Mouse (Mus musculus): Measurements from ENCODE around the gene Tbc1d32. TPM values are rescaled to one million over a fixed set of nuclear protein-coding genes. Genes with fewer than 3 reads are reported as not detected.

The Tbc1d32 gene
- 4.4 and 5.2 TPM in 2 replicates for polyA plus RNA-seq (2012; rRNA removed)

DNA sequence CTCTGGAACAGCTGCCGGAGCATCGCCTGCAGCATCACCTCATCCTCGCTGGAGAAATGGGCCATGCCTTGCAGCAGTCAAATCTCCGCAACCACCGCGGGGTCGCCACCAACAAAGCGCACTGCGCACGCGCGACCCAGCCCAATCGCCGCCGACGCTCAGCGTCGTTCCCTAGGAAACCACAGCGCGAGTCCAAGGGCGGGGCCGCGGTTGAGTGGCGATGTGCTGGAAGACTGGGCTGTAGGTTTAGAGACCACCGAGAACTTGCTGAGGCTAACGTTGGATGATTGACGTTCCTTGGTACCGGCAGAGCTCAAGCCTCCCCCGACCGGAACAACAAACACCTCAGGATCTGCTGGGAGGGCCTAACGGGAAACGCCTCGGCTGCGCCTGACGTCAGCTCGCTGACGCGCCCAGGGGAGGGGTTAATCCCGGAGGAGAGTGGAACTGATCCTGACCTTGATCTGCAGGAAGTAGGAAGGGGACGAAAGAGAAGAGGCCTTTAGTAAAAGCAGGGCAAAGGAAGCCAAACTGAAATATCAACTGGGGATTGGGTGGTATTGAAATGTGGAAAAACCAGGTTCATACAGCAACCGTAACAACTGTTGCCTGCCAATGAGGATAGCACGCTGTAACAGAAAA is at the start of gene Tbc1d32:
Gene Tbc1d32, minus strand, starts transcription at position 122 of the 642 bp plus-strand sequence.
- DNase-seq (ENCODE audit: extremely low spot score in 1 of 2, low spot score in 1 of 2): peak; percentile 83 to 95

DNA sequence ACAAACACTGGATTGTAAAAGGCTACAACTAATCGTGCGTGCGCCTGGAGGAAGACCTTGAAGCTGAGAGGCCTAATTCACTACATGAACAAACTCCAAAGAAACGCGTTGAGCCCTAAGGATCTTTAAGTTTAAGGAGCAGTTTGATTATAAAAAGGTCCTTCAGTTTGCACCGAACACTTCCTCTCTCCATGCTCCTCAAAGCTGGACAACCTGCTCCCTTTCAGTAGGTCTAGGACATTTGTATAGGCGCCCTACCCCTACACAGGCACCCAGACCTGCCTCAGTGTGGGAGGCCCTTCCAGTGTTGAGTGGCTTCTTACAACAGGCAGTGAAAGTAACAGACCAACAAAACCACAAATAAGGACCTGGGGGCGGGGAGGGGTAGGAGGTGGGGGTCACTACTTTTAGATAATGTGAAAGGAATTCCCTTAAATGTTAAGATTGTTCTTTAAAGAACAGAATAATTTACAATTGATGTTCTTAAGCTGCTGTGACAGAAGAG is 666 bp downstream of the Tbc1d32 start:
- DNase-seq (ENCODE audit: extremely low spot score in 1 of 2, low spot score in 1 of 2): peak in 1 of 2 experiments; percentile 13

DNA sequence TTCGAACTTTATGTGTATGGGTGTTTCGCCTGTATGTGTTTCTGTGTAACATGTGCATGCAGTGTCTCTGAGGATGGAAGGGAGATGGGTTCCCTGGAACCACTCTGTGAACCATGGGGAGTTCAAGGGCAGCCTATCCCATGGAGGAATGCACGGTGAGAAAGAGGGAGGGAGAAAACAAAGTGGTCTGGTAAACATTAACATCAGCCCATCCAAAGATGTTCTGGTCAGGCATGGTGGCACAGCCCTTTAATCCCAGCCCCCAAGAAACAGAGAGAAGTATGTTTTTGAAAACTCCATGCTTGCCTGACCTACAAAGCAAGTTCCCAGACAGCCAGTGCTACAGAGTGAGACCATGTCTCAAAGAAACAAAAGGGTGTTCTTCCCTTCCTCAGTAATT is 12.7 kb downstream of the Tbc1d32 start:
- no peak for DNase-seq (ENCODE audit: extremely low spot score in 1 of 2, low spot score in 1 of 2)

DNA sequence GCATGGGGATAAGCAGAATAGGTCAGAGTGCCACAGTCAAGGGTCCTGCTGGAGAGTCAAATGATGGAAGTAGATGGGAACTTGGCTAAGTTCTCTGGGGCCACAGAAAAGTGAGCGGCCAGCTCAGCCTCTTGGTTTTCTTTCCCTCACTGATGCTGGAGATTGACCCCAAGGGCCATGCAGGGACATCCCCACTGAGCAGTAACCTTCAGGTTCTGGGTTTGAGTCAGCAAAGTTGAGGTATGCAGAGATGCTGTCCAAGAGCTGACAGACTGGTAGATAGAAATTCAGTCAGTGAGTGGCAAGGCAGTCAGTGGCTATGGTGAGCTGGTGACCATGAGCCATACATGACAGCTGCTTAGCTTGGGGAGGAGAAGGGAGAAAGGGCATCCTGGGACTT is 18.1 kb downstream of the Tbc1d32 start:
- DNase-seq (ENCODE audit: extremely low spot score in 1 of 2, low spot score in 1 of 2): no peak

DNA sequence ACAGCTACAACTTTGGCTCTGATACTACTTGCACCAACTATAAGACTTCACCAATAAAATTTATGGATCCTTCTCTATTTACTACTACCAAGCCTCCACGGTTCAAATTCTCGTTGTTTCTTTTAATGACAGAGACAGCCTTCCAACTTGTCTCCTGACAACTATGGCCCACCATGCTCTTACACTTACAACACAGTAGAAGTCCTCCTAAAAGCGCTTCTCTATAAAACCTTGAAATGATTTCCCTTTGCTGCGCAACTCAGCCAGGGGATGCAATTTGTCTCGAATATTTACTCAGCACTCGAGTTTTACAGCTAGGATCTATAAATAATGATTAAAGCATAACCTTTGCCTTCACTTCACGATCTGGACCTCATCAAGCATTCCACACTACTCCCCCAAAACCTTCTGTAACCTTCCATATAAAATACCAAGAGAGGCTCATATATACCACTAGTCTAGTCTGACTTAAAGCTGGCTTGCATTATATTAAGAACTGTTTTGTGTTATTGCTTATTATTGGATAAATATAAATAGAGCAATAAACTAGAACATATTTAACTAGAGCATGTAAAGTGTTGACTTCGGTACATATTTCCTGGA is 21.6 kb downstream of the Tbc1d32 start:
- no peak for DNase-seq (ENCODE audit: extremely low spot score in 1 of 2, low spot score in 1 of 2)

DNA sequence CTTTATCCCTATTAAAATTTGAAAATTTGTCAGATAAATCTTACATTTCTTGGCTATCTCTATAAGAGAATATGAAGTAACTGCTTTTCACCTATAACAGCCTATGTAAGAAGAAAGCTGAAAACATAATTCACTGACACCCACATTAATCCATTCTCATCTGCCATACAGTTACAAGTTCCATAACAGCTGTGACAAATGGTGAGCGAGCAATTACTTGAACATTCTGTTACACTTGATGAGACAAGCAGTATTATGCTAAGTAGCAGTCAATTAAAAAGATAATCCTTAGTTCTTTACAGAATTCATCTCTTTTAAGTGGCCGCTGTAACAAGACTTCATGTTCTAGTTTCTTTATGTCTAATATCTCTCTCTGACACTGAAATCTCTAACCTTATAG is 24.1 kb downstream of the Tbc1d32 start:
- DNase-seq (ENCODE audit: extremely low spot score in 1 of 2, low spot score in 1 of 2): no peak

DNA sequence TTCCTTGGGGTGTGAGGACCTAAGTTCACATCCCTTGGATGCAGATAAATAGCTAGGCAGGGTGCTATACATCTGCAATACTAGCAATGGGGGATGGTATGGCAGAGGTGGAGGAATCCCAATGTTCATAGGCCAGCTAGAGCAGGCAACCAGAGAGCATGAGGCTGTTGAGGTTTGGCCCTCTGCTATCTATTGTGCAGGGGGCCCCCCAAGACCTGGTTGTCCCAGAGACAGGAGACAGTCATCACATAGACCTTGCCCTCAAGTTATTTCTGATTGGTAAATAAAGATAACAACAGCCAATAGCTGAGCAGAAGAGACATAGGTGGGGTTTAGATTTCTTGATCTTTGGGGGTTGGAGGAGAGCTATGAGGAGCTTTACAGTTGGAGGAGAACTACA is 28.6 kb downstream of the Tbc1d32 start:
- no peak for DNase-seq (ENCODE audit: extremely low spot score in 1 of 2, low spot score in 1 of 2)

DNA sequence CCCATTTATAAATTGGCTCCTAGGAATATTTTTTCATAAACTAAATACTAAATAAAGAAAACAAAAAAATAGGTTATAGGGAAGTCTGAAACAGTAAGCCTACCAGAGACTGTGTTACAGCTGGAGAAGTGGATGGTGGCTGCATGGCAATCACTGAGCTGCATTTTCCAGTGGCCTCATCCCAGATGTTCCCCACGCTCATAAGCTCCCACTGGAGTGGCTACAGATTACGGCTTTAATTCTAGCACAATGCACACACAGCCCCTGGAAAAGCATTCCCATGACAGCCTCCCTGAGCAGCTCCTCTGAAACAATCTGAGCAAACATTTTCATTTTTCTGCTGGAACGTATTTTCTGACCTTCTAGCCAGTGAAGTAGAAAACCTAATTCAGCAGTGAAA is 29.8 kb downstream of the Tbc1d32 start:
- no peak for DNase-seq (ENCODE audit: extremely low spot score in 1 of 2, low spot score in 1 of 2)

DNA sequence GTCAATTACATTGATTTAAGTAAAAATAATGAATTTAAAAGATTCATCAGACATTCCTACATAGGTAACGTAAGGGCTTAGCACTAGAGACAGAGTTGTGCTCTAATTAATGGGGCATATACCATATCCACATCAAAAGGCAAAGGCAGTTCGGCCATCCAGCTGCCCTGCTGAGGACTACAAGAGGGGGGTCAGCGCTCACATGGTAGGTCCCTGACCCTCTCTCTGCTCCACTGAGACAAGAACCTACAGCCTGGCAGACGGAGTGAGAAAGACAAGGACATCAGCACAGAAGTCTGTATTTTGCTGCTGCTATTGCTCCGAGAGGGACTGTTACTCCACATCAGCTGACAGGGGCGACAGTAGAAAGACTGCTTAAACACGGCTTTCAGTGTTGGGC is 34.2 kb downstream of the Tbc1d32 start:
- DNase-seq (ENCODE audit: extremely low spot score in 1 of 2, low spot score in 1 of 2): no peak

DNA sequence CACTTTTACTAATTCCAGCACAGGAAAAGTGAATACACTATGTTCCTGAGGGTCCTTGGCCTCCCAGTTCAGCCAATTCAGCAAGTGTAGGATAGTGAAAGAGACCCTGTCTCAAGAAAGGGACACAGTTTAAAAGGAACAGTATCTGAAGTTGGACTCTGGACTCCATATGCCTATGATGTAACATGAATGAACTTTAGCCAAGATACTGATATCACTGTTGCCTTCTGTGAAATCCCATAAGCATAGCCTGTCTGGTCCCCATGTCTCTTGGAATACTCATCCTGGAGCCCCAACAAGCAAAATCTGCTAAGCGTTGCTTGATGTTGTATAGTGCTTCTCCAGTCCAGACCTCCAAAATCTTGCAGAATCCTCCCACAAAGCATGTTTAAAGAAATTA is 46.8 kb downstream of the Tbc1d32 start:
- DNase-seq (ENCODE audit: extremely low spot score in 1 of 2, low spot score in 1 of 2): no peak

DNA sequence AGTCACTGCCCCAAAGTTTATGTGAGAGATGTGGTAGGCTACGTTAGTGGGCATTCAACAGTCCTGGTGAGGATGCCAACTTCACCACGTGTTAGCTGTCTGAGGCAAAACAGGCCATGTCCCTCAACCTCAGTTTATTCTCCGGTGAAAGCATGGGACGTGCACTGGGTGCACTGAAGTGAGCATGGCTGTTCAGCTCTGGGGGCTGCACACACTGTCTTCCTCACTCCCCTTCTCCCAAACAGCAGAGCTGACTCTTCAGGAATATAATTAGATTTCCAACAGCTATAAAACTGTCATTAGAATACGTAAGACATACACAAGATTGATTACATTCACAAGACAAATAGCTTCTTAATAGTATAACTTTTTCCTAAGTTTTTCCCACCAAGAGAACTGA is 55.3 kb downstream of the Tbc1d32 start:
- DNase-seq (ENCODE audit: extremely low spot score in 1 of 2, low spot score in 1 of 2): no peak

DNA sequence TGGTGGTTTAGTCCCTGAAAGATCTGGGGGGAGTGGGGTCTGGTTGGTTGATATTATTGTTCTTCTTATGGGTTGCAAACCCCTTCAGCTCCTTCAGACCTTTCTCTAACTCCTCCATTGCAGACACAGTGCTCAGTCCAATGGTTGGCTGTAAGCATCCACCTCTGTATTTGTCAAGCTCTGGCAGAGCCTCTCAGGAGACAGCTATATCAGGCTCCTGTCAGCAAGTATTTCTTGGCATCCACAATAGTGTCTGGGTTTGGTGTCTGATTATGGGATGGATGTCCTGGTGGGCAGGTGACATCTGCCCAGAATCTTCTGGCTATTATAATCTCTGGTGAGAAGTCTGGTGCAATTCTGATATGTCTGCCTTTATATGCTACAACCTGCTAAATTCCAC is 60.8 kb downstream of the Tbc1d32 start:
- DNase-seq (ENCODE audit: extremely low spot score in 1 of 2, low spot score in 1 of 2): peak; percentile 20 to 21

DNA sequence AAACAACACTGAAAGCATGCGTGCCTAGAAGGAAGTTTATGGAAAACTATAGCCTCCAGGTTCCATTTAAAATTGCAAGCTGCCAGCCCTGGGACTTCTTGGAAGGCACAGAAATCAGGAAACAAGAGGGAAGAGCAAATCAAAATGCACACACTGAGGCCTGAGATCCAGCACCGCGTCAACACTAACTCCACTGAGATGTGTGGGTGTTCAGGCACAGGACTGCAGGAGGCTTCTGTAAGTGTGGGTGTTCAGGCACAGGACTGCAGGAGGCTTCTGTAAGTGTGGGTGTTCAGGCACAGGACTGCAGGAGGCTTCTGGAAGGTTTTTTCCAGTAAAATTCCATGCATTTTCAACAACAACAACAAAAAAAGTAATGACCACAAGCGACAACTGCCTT is 62.7 kb downstream of the Tbc1d32 start:
- DNase-seq (ENCODE audit: extremely low spot score in 1 of 2, low spot score in 1 of 2): peak in 1 of 2 experiments; percentile 58

DNA sequence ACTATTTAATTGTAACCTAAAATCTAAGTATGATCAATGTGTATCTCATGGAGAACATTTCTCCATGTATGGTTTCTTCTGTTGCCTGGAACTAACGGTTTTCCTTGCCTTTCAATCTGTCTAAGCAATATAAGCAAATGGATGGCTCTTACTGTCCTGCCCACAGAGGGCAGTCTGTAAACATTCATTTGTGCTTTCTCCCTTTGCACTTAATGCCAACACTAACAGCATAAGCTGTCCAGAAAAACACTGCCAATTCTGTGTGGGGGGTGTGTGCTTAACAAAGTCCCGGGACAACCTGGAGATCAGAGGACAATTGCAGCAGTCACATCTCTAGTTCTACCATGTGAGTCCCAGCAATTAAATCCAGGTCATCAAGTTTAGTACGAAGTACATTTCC is 64.1 kb downstream of the Tbc1d32 start:
- no peak for DNase-seq (ENCODE audit: extremely low spot score in 1 of 2, low spot score in 1 of 2)

DNA sequence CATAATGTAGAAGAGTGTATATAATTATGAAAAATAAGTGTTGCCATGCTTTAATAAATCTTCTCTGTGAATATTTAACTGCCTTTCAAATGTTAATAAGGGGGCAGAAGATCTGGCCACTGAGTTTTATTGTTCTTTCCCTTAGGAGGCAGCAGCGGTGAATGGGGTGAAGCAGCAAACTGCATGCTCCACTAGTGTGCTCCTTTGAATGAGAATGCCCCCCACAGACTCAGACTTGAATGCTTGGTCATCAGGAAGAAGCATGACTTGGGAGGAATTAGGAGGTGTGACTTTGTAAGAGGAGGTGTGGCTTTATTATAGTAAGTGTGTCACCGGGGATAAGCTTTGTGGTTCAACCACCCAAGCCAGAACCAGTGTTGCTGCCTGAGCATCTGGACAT is 69.7 kb downstream of the Tbc1d32 start:
- DNase-seq (ENCODE audit: extremely low spot score in 1 of 2, low spot score in 1 of 2): no peak

DNA sequence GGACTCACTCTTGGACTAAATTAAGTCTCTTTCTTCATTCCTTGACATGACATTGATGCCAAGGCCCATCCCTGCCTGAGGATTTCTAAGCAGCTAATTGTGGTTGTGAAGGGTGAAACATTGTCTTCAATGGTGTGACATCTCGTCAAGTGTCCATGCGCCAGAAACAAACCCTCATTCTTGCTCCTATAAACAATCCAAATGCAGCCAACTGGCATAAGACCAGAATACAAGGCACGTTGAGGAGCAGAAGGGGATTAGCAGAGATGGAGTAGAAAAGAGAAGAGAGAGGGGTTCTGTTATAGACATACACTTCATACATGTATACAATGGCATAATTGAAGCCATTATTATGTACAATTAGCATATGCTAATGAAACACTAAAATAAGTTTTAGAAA is 70.3 kb downstream of the Tbc1d32 start:
- DNase-seq (ENCODE audit: extremely low spot score in 1 of 2, low spot score in 1 of 2): no peak

DNA sequence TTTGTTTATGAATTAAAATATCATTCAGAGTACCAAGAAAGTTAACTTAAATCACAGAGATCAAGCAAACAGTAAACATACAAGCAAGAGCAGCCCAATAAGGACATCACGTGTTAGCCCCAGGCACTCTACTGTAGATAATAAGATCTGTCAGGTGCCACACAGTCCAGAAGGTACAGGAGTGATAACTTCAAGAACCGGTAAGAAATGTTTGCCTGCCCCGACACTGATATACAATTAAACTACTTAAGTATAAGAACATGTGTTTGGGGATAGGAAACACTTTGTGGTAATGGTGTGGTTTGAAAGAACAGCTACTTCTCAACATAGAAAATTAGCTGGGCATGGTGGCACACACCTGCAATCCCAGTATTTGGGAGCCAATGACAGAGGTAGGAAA is 71.5 kb downstream of the Tbc1d32 start:
- no peak for DNase-seq (ENCODE audit: extremely low spot score in 1 of 2, low spot score in 1 of 2)

DNA sequence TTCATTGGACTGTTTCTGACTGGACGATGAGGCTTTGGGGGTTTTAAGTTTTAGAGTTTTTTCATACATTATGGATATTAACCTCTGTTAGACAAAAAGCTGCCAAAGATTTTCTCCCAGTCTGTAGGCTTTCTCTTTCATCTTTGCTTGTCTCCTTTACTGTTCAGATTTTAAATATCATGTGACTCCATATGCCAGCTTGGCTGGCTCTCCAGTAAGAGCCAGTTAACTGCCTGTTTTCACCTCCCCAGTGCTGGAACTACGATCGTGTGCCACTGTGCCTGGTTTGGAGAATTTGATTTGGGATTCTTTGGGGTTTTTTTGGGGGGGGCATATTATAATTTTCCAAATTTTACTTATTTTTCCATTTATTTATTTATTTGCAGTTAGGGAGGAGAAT is 79.6 kb downstream of the Tbc1d32 start:
- DNase-seq (ENCODE audit: extremely low spot score in 1 of 2, low spot score in 1 of 2): no peak

DNA sequence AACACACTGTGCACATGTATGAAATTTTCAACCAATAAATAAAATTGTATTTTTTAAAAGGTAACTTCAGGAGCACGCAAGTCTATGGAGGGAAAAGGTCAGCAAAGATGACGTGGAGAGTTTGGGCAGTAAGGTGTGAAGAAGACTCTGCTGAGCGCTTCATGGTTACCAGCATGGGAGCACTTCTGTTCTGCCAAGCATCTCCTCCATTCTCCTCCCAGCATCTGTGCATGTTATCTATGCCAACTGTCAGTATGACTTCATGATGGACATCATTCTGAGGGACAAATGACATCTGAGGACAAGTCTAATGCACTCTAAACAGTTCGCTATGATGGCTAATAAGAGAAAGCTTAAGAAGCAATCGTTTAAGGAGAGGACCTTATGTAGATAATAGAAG is 91.3 kb downstream of the Tbc1d32 start:
- DNase-seq (ENCODE audit: extremely low spot score in 1 of 2, low spot score in 1 of 2): no peak

DNA sequence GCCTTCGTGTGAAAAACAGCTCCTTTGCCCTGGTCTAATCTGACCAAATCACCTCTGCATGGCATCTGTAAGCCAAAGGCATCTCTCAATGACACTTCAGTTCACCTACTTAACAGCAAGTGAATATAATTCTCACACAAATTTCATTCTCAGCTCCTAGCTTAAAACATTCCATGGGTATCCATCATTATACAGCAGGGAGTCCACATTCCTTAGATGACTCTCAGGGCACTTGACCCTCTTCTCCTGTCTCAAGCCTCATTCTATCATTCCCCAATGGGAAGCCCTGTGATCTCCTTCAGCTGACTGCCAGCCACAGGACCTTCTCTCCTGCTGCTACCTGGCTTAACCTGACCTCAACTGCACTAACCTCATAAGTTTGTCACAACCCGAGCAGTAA is 98.8 kb downstream of the Tbc1d32 start:
- no peak for DNase-seq (ENCODE audit: extremely low spot score in 1 of 2, low spot score in 1 of 2)

DNA sequence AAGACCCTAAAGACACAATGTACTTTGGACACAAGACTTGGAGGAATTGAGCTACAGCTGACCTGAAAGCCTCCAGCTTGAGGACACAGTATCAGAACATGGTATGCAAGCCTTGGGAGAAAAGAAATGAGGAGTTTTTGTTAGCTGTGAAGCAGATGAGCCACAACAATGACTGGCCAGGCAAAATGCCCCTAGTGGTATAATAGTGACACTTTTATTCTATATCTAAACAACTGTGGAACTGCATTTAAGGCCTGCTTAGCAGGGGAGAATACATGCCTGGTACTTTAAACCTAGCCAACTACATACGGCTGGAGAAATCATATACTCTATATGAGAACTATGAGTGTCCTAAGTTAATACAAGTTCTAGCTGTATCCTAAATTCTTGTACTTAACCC is 101.5 kb downstream of the Tbc1d32 start:
- no peak for DNase-seq (ENCODE audit: extremely low spot score in 1 of 2, low spot score in 1 of 2)

DNA sequence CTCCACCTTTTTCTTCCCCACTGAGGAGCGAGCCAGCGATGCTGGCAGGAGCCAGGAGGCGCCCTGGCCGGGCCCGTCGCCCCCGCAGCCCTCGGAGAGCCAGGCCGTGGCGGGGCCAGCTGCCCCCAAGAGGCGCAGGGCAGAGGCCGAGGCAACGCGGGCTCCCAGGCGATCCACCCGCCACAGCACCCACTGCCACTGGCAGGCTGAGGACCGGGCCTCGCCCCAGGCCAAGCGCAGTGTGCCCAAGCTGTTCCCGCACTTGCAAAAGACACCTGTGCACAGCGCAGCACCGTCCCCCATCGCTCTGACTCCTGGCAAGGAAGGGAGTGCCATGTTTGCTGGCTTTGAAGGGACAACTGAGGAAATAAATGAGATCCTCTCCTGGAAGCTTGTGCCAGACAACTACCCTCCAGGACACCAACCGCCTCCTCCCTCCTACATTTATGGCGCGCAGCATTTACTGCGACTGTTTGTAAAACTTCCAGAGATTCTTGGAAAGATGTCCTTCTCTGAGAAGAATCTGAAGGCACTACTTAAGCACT is 112.8 kb downstream of the Tbc1d32 start:
- DNase-seq (ENCODE audit: extremely low spot score in 1 of 2, low spot score in 1 of 2): peak in 1 of 2 experiments; percentile 58

All from frontal cortex, adult 2 months (tissue).